In the genomic region with DNA sequence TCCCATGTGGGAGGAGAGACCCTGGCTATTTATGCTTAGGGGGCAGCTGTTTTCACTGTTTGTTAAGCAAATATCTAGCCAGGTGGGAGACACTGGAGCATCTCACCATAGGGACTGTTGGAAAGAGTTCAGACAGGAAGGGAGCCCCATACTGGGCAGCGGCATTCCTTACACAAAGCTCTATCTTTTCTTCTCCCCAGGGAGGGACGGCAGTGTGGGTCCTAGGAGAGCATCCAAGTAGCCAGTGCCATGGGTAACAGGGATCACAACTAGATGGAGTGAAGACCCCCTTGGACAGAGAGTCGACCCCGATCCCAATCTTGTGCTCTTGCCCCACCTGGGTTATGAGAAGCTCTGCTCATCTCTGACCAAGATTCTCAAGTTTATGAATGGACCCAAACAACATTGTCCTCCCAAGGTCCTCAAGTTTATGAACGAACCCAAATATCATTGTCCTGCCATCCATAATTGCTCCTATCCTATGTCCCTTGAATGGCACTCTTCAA, we compare ENCODE assay signal across 25 mouse cellular contexts. TPM values are rescaled to one million over a fixed set of nuclear protein-coding genes. Genes with fewer than 3 reads are reported as not detected.
DNase-seq lines count a peak whose midpoint lies in the region; ATAC-seq and TF ChIP-seq lines count a peak whose summit lies in the region.
"Had no signal": no experiment of that assay in that cellular context is flagged by ENCODE, and none has a peak within 500 bp of the region (broad histone marks: within the 10 kb centered on the region; RNA-seq: fewer than 3 reads in every experiment).

No protein-coding gene starts in this region.

- no peaks in the 10 kb centered on the region for H3K9me3 ChIP-seq in heart, embryonic 15.5 days (replicated peaks)
- H3K9me3 ChIP-seq in heart, postnatal 0 days (replicated peaks; ENCODE audit: control insufficient read depth, low read length) = no peaks in the 10 kb centered on the region
- H3K9me3 ChIP-seq in heart, embryonic 11.5 days (replicated peaks; ENCODE audit: control insufficient read depth, low read length) = no peaks in the 10 kb centered on the region
- H3K9me3 ChIP-seq: embryonic facial prominence, embryonic 13.5 days; embryonic facial prominence, embryonic 15.5 days; forebrain, embryonic 10.5 days; forebrain, embryonic 12.5 days had no signal

- TF ChIP-seq CTCF in heart, adult 2 months (IDR thresholded peaks at IDR 0.05) = no peak
- no peak for TF ChIP-seq CTCF in heart, postnatal 0 days (IDR thresholded peaks at IDR 0.05; ENCODE audit: low read depth)

- peaks cover 45% of the 10 kb centered on the region for H3K4me1 ChIP-seq in heart, embryonic 15.5 days (replicated peaks)
- peaks cover 5% of the 10 kb centered on the region; the same call in 1 of the 2 replicates for H3K4me1 ChIP-seq in heart, adult 2 months (ENCODE audit: control insufficient read depth, insufficient read depth, low read length)
- H3K4me1 ChIP-seq in heart, postnatal 0 days (ENCODE audit: control insufficient read depth, insufficient read depth) = 0 out of 2 replicates have a peak, but pooled peaks cover 4% of the 10 kb centered on the region
- H3K4me1 ChIP-seq in heart, embryonic 11.5 days (ENCODE audit: control insufficient read depth, insufficient read depth, low read length) = peaks cover 21% of the 10 kb centered on the region
- H3K4me1 ChIP-seq: embryonic facial prominence, embryonic 13.5 days; embryonic facial prominence, embryonic 15.5 days; forebrain, embryonic 12.5 days had no signal

- WGBS in heart, embryonic 15.5 days = 69% methylated on average over 5 of the region's 5 CpGs
- 64% methylated on average over 5 of the region's 5 CpGs for WGBS in heart, adult 2 months
- 66% methylated on average over 5 of the region's 5 CpGs for WGBS in heart, postnatal 0 days
- 80% methylated on average over 5 of the region's 5 CpGs for WGBS in heart, embryonic 11.5 days (ENCODE audit: insufficient replicate concordance)

- DNase-seq in gastrocnemius, postnatal 25 days = peak; percentile 52
- DNase-seq in gastrocnemius, postnatal 10 days = no peak
- DNase-seq in heart, adult 2 months = no peak
- peak; percentile 6 for DNase-seq in heart, postnatal 0 days (ENCODE audit: low spot score)
- no peak for DNase-seq in thymus, adult 18-20 months
- DNase-seq: adrenal gland, adult 2 months; adrenal gland, postnatal 10 days; adrenal gland, postnatal 25 days; cerebellum, adult 11 months; cerebellum, adult 18-20 months; cerebellum, adult 8-10 months; cerebellum, adult 9-11 months; cerebellum, postnatal 14 days; cerebellum, postnatal 36 days; embryo, embryonic 11 days had no signal

- peak overlapping the region; percentile 75; the same call in 1 of the 2 replicates for H3K27ac ChIP-seq in heart, embryonic 15.5 days
- no peak overlapping the region for H3K27ac ChIP-seq in heart, adult 2 months
- H3K27ac ChIP-seq in heart, postnatal 0 days (ENCODE audit: low read depth) = peak overlapping the region; percentile 67
- no peak overlapping the region for H3K27ac ChIP-seq in heart, embryonic 11.5 days (ENCODE audit: low read depth, low read length)
- H3K27ac ChIP-seq: embryonic facial prominence, embryonic 13.5 days; embryonic facial prominence, embryonic 15.5 days; forebrain, embryonic 10.5 days; forebrain, embryonic 12.5 days had no signal

- 0 out of 2 replicates have a peak, but pooled peaks cover 4% of the 10 kb centered on the region for H3K36me3 ChIP-seq in heart, embryonic 15.5 days
- no peaks in the 10 kb centered on the region for H3K36me3 ChIP-seq in heart, adult 2 months (ENCODE audit: control insufficient read depth, insufficient read depth, low read length)
- H3K36me3 ChIP-seq in heart, postnatal 0 days (replicated peaks; ENCODE audit: control insufficient read depth, insufficient read depth, low read length) = no peaks in the 10 kb centered on the region; the same call in 1 of the 2 replicates
- H3K36me3 ChIP-seq in heart, embryonic 11.5 days (ENCODE audit: control insufficient read depth, insufficient read depth, low read length) = no peaks in the 10 kb centered on the region
- H3K36me3 ChIP-seq in myocyte (ENCODE audit: control insufficient read depth, insufficient read depth) = no peaks in the 10 kb centered on the region
- H3K36me3 ChIP-seq: embryonic facial prominence, embryonic 13.5 days; embryonic facial prominence, embryonic 15.5 days; forebrain, embryonic 10.5 days; forebrain, embryonic 12.5 days had no signal

- no peak overlapping the region for H3K9ac ChIP-seq in heart, embryonic 15.5 days
- no peak overlapping the region for H3K9ac ChIP-seq in heart, adult 2 months (ENCODE audit: low read depth, low read length)
- H3K9ac ChIP-seq in heart, postnatal 0 days (replicated peaks; ENCODE audit: low read depth, low read length) = no peak overlapping the region
- H3K9ac ChIP-seq in heart, embryonic 11.5 days (ENCODE audit: low read depth, low read length) = no peak overlapping the region
- H3K9ac ChIP-seq: embryonic facial prominence, embryonic 13.5 days; embryonic facial prominence, embryonic 15.5 days; forebrain, embryonic 12.5 days had no signal

- no peaks in the 10 kb centered on the region for H3K79me2 ChIP-seq in heart, adult 2 months (replicated peaks; ENCODE audit: control insufficient read depth, insufficient read depth, low read length)
- no peaks in the 10 kb centered on the region for H3K79me2 ChIP-seq in myocyte (ENCODE audit: control insufficient read depth, insufficient read depth)

- no peak overlapping the region for H3K4me2 ChIP-seq in heart, embryonic 15.5 days
- H3K4me2 ChIP-seq in heart, postnatal 0 days (ENCODE audit: low read depth, low read length) = no peak overlapping the region
- no peak overlapping the region for H3K4me2 ChIP-seq in heart, embryonic 11.5 days
- no peak overlapping the region for H3K4me2 ChIP-seq in myocyte (ENCODE audit: low read depth)
- H3K4me2 ChIP-seq: embryonic facial prominence, embryonic 13.5 days; embryonic facial prominence, embryonic 15.5 days; forebrain, embryonic 12.5 days had no signal

- TF ChIP-seq EP300 in heart, adult 2 months (IDR thresholded peaks at IDR 0.05; ENCODE audit: insufficient read depth, low read depth, low read length) = no peak
- TF ChIP-seq EP300 in heart, postnatal 0 days (IDR thresholded peaks at IDR 0.05; ENCODE audit: low read depth) = no peak

- H3ac ChIP-seq in myocyte (ENCODE audit: control insufficient read depth, insufficient read length) = no peak overlapping the region

- TF ChIP-seq POLR2A in heart, adult 2 months (IDR thresholded peaks at IDR 0.05; ENCODE audit: insufficient read depth, low read depth, low read length) = no peak; the same call in 1 of the 2 replicates
- peak; percentile 15 for TF ChIP-seq POLR2A in myocyte (IDR thresholded peaks at IDR 0.05; ENCODE audit: insufficient read length, low read depth)

- ATAC-seq in heart, embryonic 15.5 days (replicated peaks; ENCODE audit: insufficient number of reproducible peaks, insufficient read depth, low FRiP score, low read depth) = no peak
- ATAC-seq in heart, postnatal 0 days (ENCODE audit: insufficient read depth, low read depth) = no peak
- ATAC-seq in heart, embryonic 11.5 days (replicated peaks; ENCODE audit: insufficient number of reproducible peaks, low FRiP score, low TSS enrichment) = no peak
- ATAC-seq: forebrain, embryonic 14.5 days had no signal

- no peak overlapping the region for H3K4me3 ChIP-seq in heart, embryonic 15.5 days
- no peak overlapping the region for H3K4me3 ChIP-seq in heart, adult 2 months
- no peak overlapping the region for H3K4me3 ChIP-seq in heart, postnatal 0 days (ENCODE audit: low read depth, low read length)
- H3K4me3 ChIP-seq in heart, embryonic 11.5 days (ENCODE audit: low read depth, low read length) = no peak overlapping the region
- no peak overlapping the region for H3K4me3 ChIP-seq in myocyte
- H3K4me3 ChIP-seq: embryonic facial prominence, embryonic 13.5 days; embryonic facial prominence, embryonic 15.5 days; erythroblast, embryonic 14.5 days; forebrain, embryonic 10.5 days; forebrain, embryonic 12.5 days had no signal

- H3K27me3 ChIP-seq in heart, embryonic 15.5 days = no peaks in the 10 kb centered on the region
- no peaks in the 10 kb centered on the region for H3K27me3 ChIP-seq in heart, adult 2 months (ENCODE audit: control insufficient read depth, insufficient read depth, low read length)
- no peaks in the 10 kb centered on the region for H3K27me3 ChIP-seq in heart, postnatal 0 days (ENCODE audit: control insufficient read depth, insufficient read depth, low read length)
- no peaks in the 10 kb centered on the region for H3K27me3 ChIP-seq in heart, embryonic 11.5 days (ENCODE audit: control insufficient read depth, insufficient read depth, low read length)
- H3K27me3 ChIP-seq in myocyte (ENCODE audit: control insufficient read depth, insufficient read depth, insufficient read length) = no peaks in the 10 kb centered on the region
- H3K27me3 ChIP-seq: embryonic facial prominence, embryonic 13.5 days; embryonic facial prominence, embryonic 15.5 days; forebrain, embryonic 12.5 days had no signal

- intact Hi-C loops in heart, adult 2 months (cut with DNase I) = no loop called here

TF ChIP-seq in myocyte, 11 proteins besides CTCF, POLR2A, EP300 and RAD21:
- TF ChIP-seq POLR2AphosphoS2 (IDR thresholded peaks at IDR 0.05; ENCODE audit: insufficient read length, low read depth) (peak; percentile 69), TCF3 (IDR thresholded peaks at IDR 0.05; ENCODE audit: insufficient read length, low read depth) (no peak)

RNA-seq across cellular contexts. Expression of gene Slco4a1, which starts 55.5 kb away (rescaled TPM):
- not detected for total RNA-seq in gastrocnemius, postnatal 25 days (2021)
- total RNA-seq in gastrocnemius, postnatal 10 days (2021) = under 1 TPM; 0.28 to 0.41 TPM
- 0.26 and 1.6 TPM in 2 replicates for polyA plus RNA-seq in heart, embryonic 15.5 days (2015; fragmentation: Nextera tagmentation; extraction: Ambion mirVana)
- not detected for total RNA-seq in heart, adult 2 months (2021)
- polyA plus RNA-seq in heart, adult 2 months (2012; rRNA removed) = 0.26 and 0.94 TPM in 2 replicates
- total RNA-seq in heart, postnatal 0 days (2014; rRNA removed; ENCODE audit: low replicate concordance) = 0.50 TPM in 1 of 2 replicates, not detected in the other
- not detected in 2 replicates for polyA plus RNA-seq in heart, postnatal 0 days (2015; fragmentation: Nextera tagmentation; extraction: Ambion mirVana)
- 0.35 TPM in 1 of 2 replicates, not detected in the other for polyA plus RNA-seq in heart, embryonic 11.5 days (2014; fragmentation: Nextera tagmentation; extraction: Ambion mirVana)
- 0.18 TPM for polyA plus RNA-seq in myocyte (2012; fragmentation: generic; extraction: Trizol)
- total RNA-seq: MEL had no signal

Comparison
In these comparisons a context has a peak if more than half of its experiments do, and no peak if none do; other contexts are left out.
1. DNase-seq: peak in gastrocnemius, postnatal 25 days (single experiment) and heart, postnatal 0 days (single experiment); none in gastrocnemius, postnatal 10 days (single experiment), heart, adult 2 months (0 of 2) and thymus, adult 18-20 months (0 of 2).
2. H3K27ac ChIP-seq: peak in heart, embryonic 15.5 days (single experiment) and heart, postnatal 0 days (single experiment); none in heart, adult 2 months (single experiment) and heart, embryonic 11.5 days (single experiment).